Mouse (Mus musculus) neutrophil, adult 83 days (primary cell): Measurements from ENCODE around the gene Akp3. TPM values are rescaled to one million over a fixed set of nuclear protein-coding genes. Genes with fewer than 3 reads are reported as not detected.

Experiments used
- total RNA-seq, 2 experiments: library from RNA; stranded (reverse); gene quantifications; one replicate each; pipeline ENCODE4 v1.2.4; 2023

Akp3 gene
- not detected for total RNA-seq

GRCm38 (mm10) chr1:87124673-87125072 is at the start of gene Akp3:
TSS of gene Akp3 (plus strand) at chr1:87124973.

DNA sequence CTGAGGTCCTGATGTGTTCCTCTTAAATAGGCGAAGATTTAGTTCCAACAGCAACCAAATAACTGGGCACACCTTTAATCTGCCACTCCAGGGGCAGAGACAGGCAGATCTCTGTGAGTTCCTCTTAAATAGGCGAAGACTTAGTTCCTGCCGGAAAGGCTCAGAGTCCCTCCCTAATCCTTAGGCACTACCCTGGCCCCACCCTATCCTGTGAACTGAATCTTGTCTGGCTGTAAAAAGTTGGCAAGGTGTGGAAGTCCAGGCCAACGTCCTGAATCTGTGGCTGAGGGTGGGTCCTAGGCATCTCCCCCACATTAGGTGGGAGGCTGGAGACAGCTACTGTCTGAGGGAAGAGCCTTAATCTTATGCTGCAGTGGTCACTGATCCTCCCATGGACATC is 34.9 kb upstream of the Akp3 start, which contains the start of gene Alppl2:
TSS of gene Alppl2 (minus strand) at position 101 of the 400 bp plus-strand sequence.

GRCm38 (mm10) chr1:87101411-87101810 is 23.4 kb upstream of the Akp3 start, which contains the start of gene Alpi:
TSS of gene Alpi (minus strand) at chr1:87101606.

DNA sequence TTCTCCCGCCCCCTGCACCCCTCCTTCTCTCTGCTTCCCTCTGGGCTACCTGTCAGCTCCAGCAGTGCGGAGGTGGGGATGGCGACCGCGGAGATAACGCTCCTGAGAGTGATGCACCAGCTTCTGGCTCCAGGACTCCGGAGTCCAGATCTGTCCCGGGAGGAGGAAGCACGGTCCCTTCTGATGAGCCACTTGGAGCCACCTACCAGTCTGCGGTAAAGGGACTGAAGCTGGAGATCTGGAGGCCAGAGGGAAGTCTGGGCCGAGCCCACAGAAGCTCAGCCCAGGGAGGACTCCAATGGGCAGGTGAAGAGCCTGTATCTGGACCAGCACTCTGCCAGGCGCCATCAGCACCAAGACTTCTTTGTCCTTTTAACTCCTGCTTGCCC is 31.4 kb downstream of the Akp3 start, which contains the start of gene Ecel1:
TSS of gene Ecel1 (minus strand) at position 323 of the 389 bp plus-strand sequence.

Other genes with a start within 250 kb of the Akp3 start
- gene Alppl2, start 35.0 kb upstream of the Akp3 start, total RNA-seq, result not detected
- not detected for gene Alpi, start 23.4 kb upstream of the Akp3 start, total RNA-seq
- not detected for gene Ecel1, start 31.5 kb downstream of the Akp3 start, total RNA-seq
- not detected for gene Prss56, start 58.3 kb downstream of the Akp3 start, total RNA-seq
- gene Chrnd, start 65.6 kb downstream of the Akp3 start, total RNA-seq, result not detected
- not detected for gene Chrng, start 79.7 kb downstream of the Akp3 start, total RNA-seq
- gene Eif4e2, start 88.9 kb downstream of the Akp3 start, total RNA-seq, result 10 to 100 TPM; 57.7 to 61.5 TPM
- gene Efhd1, start 139.4 kb downstream of the Akp3 start, total RNA-seq, result not detected
- gene Gigyf2, start 202.0 kb downstream of the Akp3 start, total RNA-seq, result 10 to 100 TPM; 58.2 to 68.5 TPM